Mouse (Mus musculus): ENCODE data around the gene Macrod2.

GRCm38 (mm10) chr2:140389525-140389924 is 5.6 kb upstream of the Macrod2 start, which contains the start of gene Sel1l2:
- TF ChIP-seq CTCF (IDR thresholded peaks at IDR 0.05; ENCODE audit: insufficient read depth, low read depth, low read length) (no peak), POLR2A (IDR thresholded peaks at IDR 0.05; ENCODE audit: insufficient read depth, low read depth, low read length) (no peak)
